Mouse (Mus musculus): ENCODE data around the gene Olfr196. TPM values are rescaled to one million over a fixed set of nuclear protein-coding genes. Genes with fewer than 3 reads are reported as not detected.
"Not testable (repeated sequence)": the region's sequence is repeated elsewhere in the genome, so short reads cannot be mapped to it uniquely, and the experiment has no call there.

Olfr196 gene
- total RNA-seq (2018; cell fraction: chromatin; rRNA removed): not detected
- not detected for total RNA-seq (2018; cell fraction: cytosol; rRNA removed)
- total RNA-seq (2018; cell fraction: nucleus; rRNA removed): not detected
- polyA plus RNA-seq (2018): not detected in 3 replicates

DNA sequence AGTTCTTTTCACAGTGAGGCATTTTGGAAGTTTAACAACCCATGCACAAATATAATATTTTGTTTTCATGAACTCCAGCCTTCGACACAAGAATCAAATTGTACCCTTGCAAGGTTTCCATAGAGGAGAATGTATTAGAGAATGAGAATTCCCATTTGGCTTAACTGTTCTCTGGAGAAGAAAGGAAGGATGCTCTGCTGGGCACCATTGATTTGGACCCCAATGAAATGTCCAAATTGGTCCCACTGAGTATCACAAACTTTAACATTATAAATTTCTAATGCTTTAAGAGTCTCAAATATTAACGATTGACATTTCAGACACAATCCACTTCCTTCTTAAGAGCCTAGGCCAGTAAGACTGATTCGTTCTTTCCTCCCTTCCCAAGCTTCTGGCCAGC lies at the start of gene Olfr196:
Gene Olfr196 (minus strand): TSS at position 101 of the 400 bp plus-strand sequence.
- Histone ChIP-seq H3K79me2 (ENCODE audit: inconsistent target) (no peaks in the 10 kb centered on the region), H3K27ac (no peak within 1 kb of the TSS), H3K4me3 (ENCODE audit: inconsistent target) (no peak within 1 kb of the TSS), H3K36me3 (ENCODE audit: inconsistent target) (no peaks in the 10 kb centered on the region)
- 85% methylated on average over 3 of the region's 3 CpGs for WGBS (ENCODE audit: missing documents)

DNA sequence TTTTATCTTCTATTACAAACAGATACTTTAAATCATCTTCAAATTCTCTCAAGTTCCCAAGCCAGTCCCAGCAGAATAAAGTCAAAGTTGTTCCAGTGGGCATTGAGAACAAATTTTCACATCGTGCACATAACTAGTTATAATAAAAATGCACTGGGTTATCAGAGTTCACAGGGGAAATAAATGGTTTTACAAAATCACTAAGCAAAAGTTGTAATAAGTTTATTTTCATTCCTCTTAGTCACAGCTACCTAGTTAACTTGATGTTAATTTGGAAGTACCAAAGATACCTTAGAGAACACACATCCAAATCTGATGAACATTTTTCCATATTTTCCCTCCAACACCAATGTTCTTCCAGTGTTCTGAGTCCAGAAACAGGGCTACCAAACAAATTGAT lies 49.4 kb upstream of the Olfr196 start, which contains the start of gene Olfr199:
Gene Olfr199 (minus strand): TSS at position 101 of the 400 bp plus-strand sequence.
- not testable (repeated sequence) for H3K79me2 ChIP-seq (ENCODE audit: inconsistent target); H3K27ac ChIP-seq; H3K36me3 ChIP-seq (ENCODE audit: inconsistent target); H3K4me3 ChIP-seq (ENCODE audit: inconsistent target)
- WGBS (ENCODE audit: missing documents): 73% methylated on average over 1 of the region's 1 CpGs

DNA sequence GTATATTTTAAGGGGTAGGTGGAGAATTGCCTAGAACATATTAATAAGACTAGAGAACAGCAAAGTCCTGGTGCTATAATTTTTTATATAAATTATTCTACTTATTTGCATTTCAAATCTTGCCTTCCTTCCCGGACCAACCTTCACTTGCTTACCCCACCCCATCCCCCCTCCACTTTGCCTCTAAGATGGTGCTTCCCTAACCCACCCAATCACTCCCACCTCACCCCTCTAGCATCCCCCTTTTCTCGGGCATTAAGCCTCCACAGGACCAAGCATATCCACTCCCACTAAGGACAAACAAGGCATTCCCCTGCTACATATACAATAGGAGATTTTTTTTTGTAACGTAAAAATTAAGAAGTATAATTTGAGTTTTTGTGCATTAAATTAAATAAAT lies 47.6 kb upstream of the Olfr196 start:
- not testable (repeated sequence) for H3K4me3 ChIP-seq (ENCODE audit: inconsistent target); H3K36me3 ChIP-seq (ENCODE audit: inconsistent target); H3K27ac ChIP-seq; H3K79me2 ChIP-seq (ENCODE audit: inconsistent target)
- WGBS (ENCODE audit: missing documents): 75% methylated on average over 2 of the region's 3 CpGs

DNA sequence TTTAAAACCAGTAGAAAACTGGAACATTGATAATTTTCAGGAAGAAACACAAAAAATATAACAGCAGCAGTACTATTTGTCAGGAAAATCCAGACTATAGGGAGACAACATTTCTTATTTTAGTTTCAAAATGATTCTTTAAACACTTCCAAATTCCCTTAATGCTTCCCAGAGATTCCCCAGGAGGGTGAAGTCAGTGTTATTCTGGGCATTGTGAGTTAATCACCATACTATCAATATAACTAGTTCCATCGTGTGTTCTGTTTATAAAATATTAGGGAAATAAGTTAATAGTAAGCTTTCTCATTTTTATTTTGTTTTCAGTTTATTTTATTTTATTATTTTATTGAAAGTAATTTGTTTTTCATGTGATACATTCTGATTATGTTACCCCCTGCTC lies 33.2 kb upstream of the Olfr196 start, which contains the start of gene Olfr198:
Gene Olfr198 (minus strand): TSS at position 101 of the 400 bp plus-strand sequence.
- H3K27ac ChIP-seq; H3K36me3 ChIP-seq (ENCODE audit: inconsistent target); H3K4me3 ChIP-seq (ENCODE audit: inconsistent target); H3K79me2 ChIP-seq (ENCODE audit: inconsistent target): not testable (repeated sequence)
- no CpG with 5 or more reads among the region's 1 CpGs for WGBS (ENCODE audit: missing documents)

DNA sequence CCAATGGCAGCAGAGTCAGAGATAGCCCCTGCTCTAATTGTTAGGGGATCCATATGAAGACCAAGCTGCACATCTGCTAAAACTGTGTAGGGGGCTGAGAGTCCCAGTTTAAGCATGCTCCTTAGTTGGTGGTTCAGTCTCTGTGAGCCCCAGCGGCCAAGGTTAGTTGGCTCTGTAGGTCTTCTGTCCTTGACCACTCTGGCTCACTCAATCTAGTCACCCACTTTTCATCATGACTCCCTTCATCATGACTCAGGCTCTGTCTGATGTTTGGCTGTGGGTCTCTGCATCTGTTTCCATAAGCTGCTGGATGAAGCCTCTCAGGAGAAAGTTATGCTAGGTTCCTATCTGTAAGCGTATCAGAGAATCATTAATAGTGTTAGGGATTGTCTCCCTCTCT lies 18.3 kb downstream of the Olfr196 start:
- 100% methylated on average over 2 of the region's 2 CpGs for WGBS (ENCODE audit: missing documents)
- Histone ChIP-seq H3K36me3 (ENCODE audit: inconsistent target) (no peaks in the 10 kb centered on the region), H3K4me3 (ENCODE audit: inconsistent target) (no peak overlapping the region), H3K27ac (no peak overlapping the region), H3K79me2 (ENCODE audit: inconsistent target) (no peaks in the 10 kb centered on the region)

DNA sequence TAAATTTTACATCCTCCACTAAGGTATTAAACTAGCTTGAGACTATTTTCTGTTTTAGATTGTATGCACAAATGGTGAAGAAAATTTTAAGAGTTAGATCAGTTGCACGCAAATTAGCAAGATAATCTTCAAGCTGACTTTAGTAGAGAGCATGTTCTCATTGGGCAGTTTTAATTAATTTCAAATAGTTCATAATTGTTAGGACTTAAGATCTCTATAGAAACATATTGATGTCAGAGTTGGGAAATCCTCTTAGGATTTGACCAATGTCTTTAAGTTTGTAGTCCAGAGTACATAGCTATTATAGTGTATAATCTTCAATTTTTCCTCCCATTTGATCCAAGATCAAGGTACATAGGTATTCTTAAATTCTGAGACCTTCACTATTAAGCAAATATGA lies 23.5 kb downstream of the Olfr196 start, which contains the start of gene Olfr195:
Gene Olfr195 (plus strand): TSS at position 301 of the 400 bp plus-strand sequence.
- 90% methylated on average over 1 of the region's 1 CpGs for WGBS (ENCODE audit: missing documents)
- Histone ChIP-seq H3K79me2 (ENCODE audit: inconsistent target) (no peaks in the 10 kb centered on the region), H3K4me3 (ENCODE audit: inconsistent target) (no peak within 1 kb of the TSS), H3K36me3 (ENCODE audit: inconsistent target) (no peaks in the 10 kb centered on the region), H3K27ac (no peak within 1 kb of the TSS)

DNA sequence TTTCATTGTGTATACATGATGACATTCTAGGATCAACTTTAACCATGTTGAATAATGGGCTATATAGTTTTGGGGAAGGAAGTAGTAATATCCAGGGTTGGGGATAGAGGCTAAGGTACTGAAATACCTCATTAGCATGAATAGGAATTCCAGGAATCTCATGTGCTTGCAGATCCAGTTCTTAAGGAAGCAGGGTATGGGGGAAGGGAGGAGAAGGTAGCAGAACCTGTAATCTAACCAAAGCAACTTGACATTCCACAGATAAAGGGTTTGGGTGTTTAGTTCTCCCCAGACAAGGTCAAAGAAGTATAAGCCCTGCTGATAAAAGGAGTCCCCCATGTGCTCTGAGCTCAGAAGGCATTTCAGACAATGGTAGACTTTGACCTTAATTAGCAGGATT lies 29.1 kb downstream of the Olfr196 start:
- H3K4me3 ChIP-seq (ENCODE audit: inconsistent target): no peak overlapping the region
- no peak overlapping the region for H3K27ac ChIP-seq
- H3K36me3 ChIP-seq (ENCODE audit: inconsistent target): no peaks in the 10 kb centered on the region
- H3K79me2 ChIP-seq (ENCODE audit: inconsistent target): no peaks in the 10 kb centered on the region

DNA sequence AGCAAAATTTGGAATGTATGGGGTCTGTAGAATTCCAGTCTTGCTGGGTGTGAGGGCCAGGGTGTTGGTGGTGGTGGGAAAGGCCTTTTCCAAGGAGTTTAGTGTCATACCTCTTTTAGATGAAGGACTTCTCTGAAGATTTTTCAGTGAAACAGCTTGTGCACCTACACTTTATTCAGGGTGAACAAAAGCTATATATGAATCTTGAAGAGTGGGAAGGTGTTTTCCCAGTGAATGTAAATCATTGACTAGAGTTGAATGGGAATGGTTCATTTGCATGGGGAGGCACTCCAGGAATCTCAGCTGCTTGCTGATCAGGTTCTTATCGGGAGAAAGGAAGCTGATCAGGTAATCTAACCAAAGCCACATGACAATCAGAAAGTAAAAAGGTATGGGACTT lies 39.5 kb downstream of the Olfr196 start:
- no peak overlapping the region for H3K27ac ChIP-seq
- no peaks in the 10 kb centered on the region for H3K36me3 ChIP-seq (ENCODE audit: inconsistent target)
- H3K4me3 ChIP-seq (ENCODE audit: inconsistent target): no peak overlapping the region
- 94% methylated on average over 1 of the region's 1 CpGs for WGBS (ENCODE audit: missing documents)
- no peaks in the 10 kb centered on the region for H3K79me2 ChIP-seq (ENCODE audit: inconsistent target)

DNA sequence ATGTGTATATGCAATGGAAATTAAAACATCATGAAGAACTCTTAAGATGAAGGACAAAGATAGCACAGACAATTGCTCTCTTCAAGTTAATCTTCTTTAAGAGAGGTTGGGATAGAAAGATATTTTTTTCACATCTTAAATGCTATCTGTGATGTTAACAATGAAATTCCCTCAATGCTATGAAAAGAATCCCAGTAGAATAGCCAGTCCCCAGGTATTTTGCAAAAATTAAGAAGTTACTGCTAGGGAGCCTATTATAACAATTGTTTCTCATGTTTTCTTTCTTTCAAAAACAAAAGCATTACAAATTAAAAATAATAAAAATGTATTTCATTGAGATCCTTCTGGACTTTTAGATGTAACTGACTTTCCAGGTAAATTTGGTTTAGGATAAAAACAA lies 49.3 kb downstream of the Olfr196 start, which contains the start of gene Olfr194:
Gene Olfr194 (minus strand): TSS at position 101 of the 400 bp plus-strand sequence.
- Histone ChIP-seq H3K27ac (no peak within 1 kb of the TSS), H3K4me3 (ENCODE audit: inconsistent target) (no peak within 1 kb of the TSS), H3K79me2 (ENCODE audit: inconsistent target) (no peaks in the 10 kb centered on the region), H3K36me3 (ENCODE audit: inconsistent target) (no peaks in the 10 kb centered on the region)

Other genes with a start within 250 kb of the Olfr196 start
- gene Olfr181, start 241.7 kb downstream of the Olfr196 start, polyA plus RNA-seq (2018): not detected in 3 replicates
- not detected in 3 replicates for gene Olfr180, start 241.1 kb downstream of the Olfr196 start, polyA plus RNA-seq (2018)
- not detected in 3 replicates for gene Olfr183, start 175.1 kb downstream of the Olfr196 start, polyA plus RNA-seq (2018)
- not detected in 3 replicates for gene Olfr186, start 140.2 kb downstream of the Olfr196 start, polyA plus RNA-seq (2018)
- gene Olfr187, start 130.7 kb downstream of the Olfr196 start, polyA plus RNA-seq (2018): not detected in 3 replicates
- not detected in 3 replicates for gene Olfr190, start 92.4 kb downstream of the Olfr196 start, polyA plus RNA-seq (2018)
- not detected in 3 replicates for gene Olfr191, start 80.6 kb downstream of the Olfr196 start, polyA plus RNA-seq (2018)
- not detected in 3 replicates for gene Olfr193, start 58.6 kb downstream of the Olfr196 start, polyA plus RNA-seq (2018)
- not detected in 3 replicates for gene Olfr194, start 49.4 kb downstream of the Olfr196 start, polyA plus RNA-seq (2018)
- gene Olfr195, start 23.4 kb downstream of the Olfr196 start, polyA plus RNA-seq (2018): not detected in 3 replicates
- gene Olfr198, start 33.1 kb upstream of the Olfr196 start, polyA plus RNA-seq (2018): not detected in 3 replicates
- gene Olfr199, start 49.3 kb upstream of the Olfr196 start, polyA plus RNA-seq (2018): not detected in 3 replicates
- gene Olfr201, start 102.2 kb upstream of the Olfr196 start, polyA plus RNA-seq (2018): not detected in 3 replicates
- not detected in 3 replicates for gene Olfr202, start 116.3 kb upstream of the Olfr196 start, polyA plus RNA-seq (2018)
- not detected in 3 replicates for gene Olfr203, start 128.4 kb upstream of the Olfr196 start, polyA plus RNA-seq (2018)
- not detected in 3 replicates for gene Olfr204, start 147.8 kb upstream of the Olfr196 start, polyA plus RNA-seq (2018)
- not detected in 3 replicates for gene Olfr205, start 160.7 kb upstream of the Olfr196 start, polyA plus RNA-seq (2018)
- gene Olfr206, start 178.8 kb upstream of the Olfr196 start, polyA plus RNA-seq (2018): not detected in 3 replicates
- not detected in 3 replicates for gene Olfr209, start 193.5 kb upstream of the Olfr196 start, polyA plus RNA-seq (2018)
- gene Gabrr3, start 236.9 kb upstream of the Olfr196 start, polyA plus RNA-seq (2018): not detected in 3 replicates